Mouse (Mus musculus) liver, postnatal 0 days (tissue): Measurements from ENCODE around the gene Timm17b.

Source experiments
- CTCF ChIP-seq: sonication (generic); IDR thresholded peaks from 2 replicates; pipeline ENCODE4 v1.5.1; 2016; ENCODE audit warnings: antibody characterized with exemption, low read depth
- EP300 ChIP-seq: IDR thresholded peaks from 2 replicates; pipeline ENCODE4 v1.6.1; 2016; ENCODE audit warnings: antibody characterized with exemption, low read depth, mild to moderate bottlenecking

- TF ChIP-seq CTCF: no peak
- no peak for TF ChIP-seq EP300
Observed at GRCm38 (mm10) chrX:7945618-7946017, 46.5 kb downstream of the Timm17b start.
